Mouse (Mus musculus) midbrain, embryonic 12.5 days (tissue): ENCODE data around the gene Fam171a1. TPM values are rescaled to one million over a fixed set of nuclear protein-coding genes. Genes with fewer than 3 reads are reported as not detected.
"Not testable (repeated sequence)": the region's sequence is repeated elsewhere in the genome, so short reads cannot be mapped to it uniquely, and the experiment has no call there.

Source experiments
- ATAC-seq: fragments of 200-750 bp; cut with Nextera tagmentation; 2 replicates; pipeline ENCODE4 v1.8.0; 2017; ENCODE audit warnings: low read depth, moderate TSS enrichment, moderate library complexity; ENCODE audit not compliant: low FRiP score
- H3K27ac ChIP-seq: fragments of 300-500 bp; sonication (generic); replicated peaks from 2 replicates; pipeline ENCODE4 v1.5.1; 2016; ENCODE audit warnings: mild to moderate bottlenecking
- H3K27me3 ChIP-seq: fragments of 300-500 bp; sonication (generic); 2 replicates; pipeline ENCODE4 v1.6.1; 2016; ENCODE audit warnings: mild to moderate bottlenecking
- H3K36me3 ChIP-seq: fragments of 300-500 bp; sonication (generic); 2 replicates; pipeline ENCODE4 v1.6.1; 2016
- H3K4me1 ChIP-seq: fragments of 300-500 bp; sonication (generic); 2 replicates; pipeline ENCODE4 v1.6.1; 2016
- H3K4me2 ChIP-seq: fragments of 300-500 bp; sonication (generic); replicated peaks from 2 replicates; pipeline ENCODE4 v1.6.1; 2016; ENCODE audit warnings: mild to moderate bottlenecking, moderate library complexity
- H3K4me3 ChIP-seq: fragments of 300-500 bp; sonication (generic); 2 replicates; pipeline ENCODE4 v1.5.1; 2016; ENCODE audit warnings: mild to moderate bottlenecking
- H3K9ac ChIP-seq: fragments of 300-500 bp; sonication (generic); replicated peaks from 2 replicates; pipeline ENCODE4 v1.6.1; 2016; ENCODE audit warnings: mild to moderate bottlenecking, moderate library complexity
- H3K9me3 ChIP-seq: fragments of 300-500 bp; sonication (generic); 2 replicates; pipeline ENCODE4 v1.6.1; 2016; ENCODE audit warnings: mild to moderate bottlenecking
- WGBS: fragments of 180-500 bp; shearing (Covaris S2); methylation state at CpG from one replicate; pipeline ENCODE4 v1.1.7; 2016; 5-methylcytosine and 5-hydroxymethylcytosine counted together
- polyA plus RNA-seq: library from polyadenylated mRNA; unstranded; fragments of >200 nt; fragmentation: Nextera tagmentation; extraction: Ambion mirVana; gene quantifications from 2 replicates; pipeline ENCODE4 v1.2.1, GENCODE M21; 2016

The Fam171a1 gene
- 51.8 and 54.4 TPM in 2 replicates for polyA plus RNA-seq

- H3K4me3 ChIP-seq = no peak within 1 kb of the TSS
Measured at GRCm38 (mm10) chr2:3113866-3114265, at the start of gene Fam171a1. Gene Fam171a1, plus strand, starts transcription at chr2:3114224.

GRCm38 (mm10) chr2:3069140-3069539 is 44.9 kb upstream of the Fam171a1 start:
- no peaks in the 10 kb centered on the region for H3K27me3 ChIP-seq
- H3K9ac ChIP-seq = no peak overlapping the region
- H3K9me3 ChIP-seq = peaks cover 15% of the 10 kb centered on the region; the same call in 1 of the 2 replicates
- H3K36me3 ChIP-seq = no peaks in the 10 kb centered on the region
- 85% methylated on average over 1 of the region's 1 CpGs for WGBS
- no peak for ATAC-seq
- no peaks in the 10 kb centered on the region for H3K4me1 ChIP-seq
- no peak overlapping the region for H3K4me3 ChIP-seq
- no peak overlapping the region for H3K27ac ChIP-seq
- no peak overlapping the region for H3K4me2 ChIP-seq

More at GRCm38 (mm10) chr2:3113866-3114265, at the start of gene Fam171a1:
- H3K36me3 ChIP-seq = no peaks in the 10 kb centered on the region
- H3K9me3 ChIP-seq = no peaks in the 10 kb centered on the region
- H3K27me3 ChIP-seq = no peaks in the 10 kb centered on the region
- 81% methylated on average over 4 of the region's 4 CpGs for WGBS
- no peak within 1 kb of the TSS for H3K27ac ChIP-seq
- no peak for ATAC-seq
- no peak within 1 kb of the TSS for H3K9ac ChIP-seq
- H3K4me1 ChIP-seq = no peaks in the 10 kb centered on the region
- H3K4me2 ChIP-seq = no peak within 1 kb of the TSS

- not testable (repeated sequence) for H3K9me3 ChIP-seq, H3K27me3 ChIP-seq, H3K4me3 ChIP-seq, H3K9ac ChIP-seq, H3K36me3 ChIP-seq, H3K27ac ChIP-seq, H3K4me1 ChIP-seq, H3K4me2 ChIP-seq, ATAC-seq
- 78% methylated on average over 3 of the region's 3 CpGs for WGBS
Measured at GRCm38 (mm10) chr2:3088361-3088760, 25.7 kb upstream of the Fam171a1 start.

- Histone ChIP-seq H3K4me2 (no peak overlapping the region), H3K36me3 (no peaks in the 10 kb centered on the region), H3K4me1 (no peaks in the 10 kb centered on the region), H3K27me3 (no peaks in the 10 kb centered on the region), H3K27ac (no peak overlapping the region), H3K9me3 (no peaks in the 10 kb centered on the region), H3K9ac (no peak overlapping the region), H3K4me3 (no peak overlapping the region)
- 26% methylated on average over 1 of the region's 1 CpGs for WGBS
- no peak for ATAC-seq
Measured at GRCm38 (mm10) chr2:3089274-3089673, 24.8 kb upstream of the Fam171a1 start.

GRCm38 (mm10) chr2:3096101-3096500 is 17.9 kb upstream of the Fam171a1 start:
- WGBS = 71% methylated on average over 1 of the region's 1 CpGs
- Histone ChIP-seq H3K36me3 (no peaks in the 10 kb centered on the region), H3K4me2 (no peak overlapping the region), H3K27ac (no peak overlapping the region), H3K4me1 (no peaks in the 10 kb centered on the region), H3K27me3 (no peaks in the 10 kb centered on the region), H3K9me3 (peaks cover 10% of the 10 kb centered on the region; the same call in 1 of the 2 replicates), H3K9ac (no peak overlapping the region), H3K4me3 (no peak overlapping the region)
- no peak for ATAC-seq

- Histone ChIP-seq H3K36me3 (no peaks in the 10 kb centered on the region), H3K27me3 (no peaks in the 10 kb centered on the region), H3K9me3 (peaks cover 10% of the 10 kb centered on the region; the same call in 1 of the 2 replicates), H3K4me3 (no peak overlapping the region), H3K4me1 (no peaks in the 10 kb centered on the region), H3K9ac (no peak overlapping the region), H3K27ac (no peak overlapping the region), H3K4me2 (no peak overlapping the region)
- no peak for ATAC-seq
- 77% methylated on average over 4 of the region's 4 CpGs for WGBS
Measured at GRCm38 (mm10) chr2:3099971-3100370, 14.1 kb upstream of the Fam171a1 start.

GRCm38 (mm10) chr2:3101292-3101957 is 12.6 kb upstream of the Fam171a1 start:
- no peak overlapping the region for H3K4me3 ChIP-seq
- no peak overlapping the region for H3K27ac ChIP-seq
- H3K27me3 ChIP-seq = no peaks in the 10 kb centered on the region
- no peak for ATAC-seq
- H3K36me3 ChIP-seq = no peaks in the 10 kb centered on the region
- WGBS = 88% methylated on average over 2 of the region's 2 CpGs
- H3K4me1 ChIP-seq = no peaks in the 10 kb centered on the region
- H3K4me2 ChIP-seq = no peak overlapping the region
- no peak overlapping the region for H3K9ac ChIP-seq
- H3K9me3 ChIP-seq = peaks cover 10% of the 10 kb centered on the region; the same call in 1 of the 2 replicates

GRCm38 (mm10) chr2:3102360-3102759 is 11.7 kb upstream of the Fam171a1 start:
- no peak for ATAC-seq
- Histone ChIP-seq H3K4me2 (no peak overlapping the region), H3K4me3 (no peak overlapping the region), H3K27me3 (no peaks in the 10 kb centered on the region), H3K9me3 (peaks cover 10% of the 10 kb centered on the region; the same call in 1 of the 2 replicates), H3K9ac (no peak overlapping the region), H3K4me1 (no peaks in the 10 kb centered on the region), H3K27ac (no peak overlapping the region), H3K36me3 (no peaks in the 10 kb centered on the region)
- 82% methylated on average over 3 of the region's 3 CpGs for WGBS

GRCm38 (mm10) chr2:3107471-3107870 is 6.6 kb upstream of the Fam171a1 start:
- no peaks in the 10 kb centered on the region for H3K4me1 ChIP-seq
- H3K27me3 ChIP-seq = no peaks in the 10 kb centered on the region
- H3K4me2 ChIP-seq = no peak overlapping the region
- H3K9ac ChIP-seq = no peak overlapping the region
- H3K36me3 ChIP-seq = no peaks in the 10 kb centered on the region
- 91% methylated on average over 4 of the region's 4 CpGs for WGBS
- no peak overlapping the region for H3K4me3 ChIP-seq
- ATAC-seq = no peak
- H3K9me3 ChIP-seq = no peaks in the 10 kb centered on the region
- no peak overlapping the region for H3K27ac ChIP-seq

- Histone ChIP-seq H3K9me3 (no peaks in the 10 kb centered on the region), H3K4me1 (no peaks in the 10 kb centered on the region), H3K36me3 (no peaks in the 10 kb centered on the region), H3K4me3 (no peak overlapping the region), H3K9ac (no peak overlapping the region), H3K27me3 (no peaks in the 10 kb centered on the region), H3K27ac (no peak overlapping the region), H3K4me2 (no peak overlapping the region)
- no peak for ATAC-seq
- whole genome bisulfite sequencing = 85% methylated on average over 3 of the region's 3 CpGs
Measured at GRCm38 (mm10) chr2:3108431-3108830, 5.6 kb upstream of the Fam171a1 start.

- H3K9ac ChIP-seq = no peak overlapping the region
- H3K36me3 ChIP-seq = no peaks in the 10 kb centered on the region
- no peak overlapping the region for H3K4me2 ChIP-seq
- no peak overlapping the region for H3K27ac ChIP-seq
- no peak overlapping the region for H3K4me3 ChIP-seq
- no peaks in the 10 kb centered on the region for H3K9me3 ChIP-seq
- 78% methylated on average over 1 of the region's 1 CpGs for WGBS
- ATAC-seq = no peak
- no peaks in the 10 kb centered on the region for H3K27me3 ChIP-seq
- H3K4me1 ChIP-seq = no peaks in the 10 kb centered on the region
Measured at GRCm38 (mm10) chr2:3108834-3109233, 5.2 kb upstream of the Fam171a1 start.

GRCm38 (mm10) chr2:3117855-3118202 is 3.8 kb downstream of the Fam171a1 start:
- Histone ChIP-seq H3K4me2 (peak overlapping the region; percentile 65), H3K9me3 (no peaks in the 10 kb centered on the region), H3K36me3 (no peaks in the 10 kb centered on the region), H3K4me1 (peaks cover 18% of the 10 kb centered on the region), H3K4me3 (peak overlapping the region; percentile 87), H3K9ac (peak overlapping the region; percentile 89; the same call in 1 of the 2 replicates), H3K27me3 (no peaks in the 10 kb centered on the region), H3K27ac (peak overlapping the region; percentile 95; the same call in 1 of the 2 replicates)
- WGBS = 33% methylated on average over 2 of the region's 2 CpGs
- ATAC-seq = no peak
